Mouse (Mus musculus) induced T-regulatory cell, adult 2 months (primary cell): ENCODE measurements around the gene Aars.
A peak's percentile ranks its signal among the peaks of the same experiment; 100 is the strongest.

Experiments used
- DNase-seq: peaks from one replicate; pipeline ENCODE4 v3.0.0-alpha.2; 2012; ENCODE audit warnings: low read depth

Aars gene

DNA sequence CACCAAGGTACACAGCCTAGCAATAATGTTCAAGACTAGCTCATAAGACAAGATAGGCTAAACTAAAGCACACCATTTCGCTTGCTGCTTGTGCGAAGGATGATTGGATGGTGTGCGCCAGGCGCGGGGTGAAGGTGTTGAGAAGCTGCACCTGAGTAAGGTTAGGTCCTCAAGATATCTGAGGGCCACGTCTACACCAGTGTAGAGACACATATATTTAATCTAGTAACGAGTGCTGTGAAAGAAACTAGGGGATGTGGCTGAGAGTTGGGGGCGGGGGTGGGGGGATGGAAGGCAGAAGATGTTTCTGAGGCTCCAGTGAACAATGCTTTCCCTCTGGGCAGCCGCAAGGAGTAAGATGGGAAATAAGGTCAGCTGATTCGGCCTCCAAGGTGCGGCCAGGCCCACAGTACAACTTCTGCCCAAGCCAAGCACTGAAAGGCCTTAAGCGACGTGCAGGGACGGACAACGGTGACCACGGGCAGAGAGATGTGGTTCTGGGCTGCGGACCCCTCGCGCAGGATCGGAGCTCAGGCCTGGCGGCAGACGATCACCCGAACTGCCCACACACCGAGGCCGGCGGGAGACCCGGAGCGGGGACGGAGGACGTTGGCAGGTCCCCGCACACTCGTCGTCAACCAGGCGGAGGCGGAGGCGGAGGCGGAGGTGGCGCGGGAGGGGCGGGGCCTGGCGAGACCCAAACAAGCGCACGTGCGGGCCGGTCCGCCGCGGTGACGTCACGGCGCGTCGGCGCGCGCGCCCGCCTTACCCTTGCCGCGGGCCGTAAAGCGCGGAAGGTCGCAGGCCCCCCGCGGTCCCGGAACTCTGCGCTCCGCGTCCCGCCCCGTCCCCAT, 61.1 kb downstream of the Aars start, which contains the start of gene Pdpr:
Gene Pdpr (plus strand): TSS at position 766 of the 854 bp plus-strand sequence.
- peak; percentile 94 for DNase-seq

DNA sequence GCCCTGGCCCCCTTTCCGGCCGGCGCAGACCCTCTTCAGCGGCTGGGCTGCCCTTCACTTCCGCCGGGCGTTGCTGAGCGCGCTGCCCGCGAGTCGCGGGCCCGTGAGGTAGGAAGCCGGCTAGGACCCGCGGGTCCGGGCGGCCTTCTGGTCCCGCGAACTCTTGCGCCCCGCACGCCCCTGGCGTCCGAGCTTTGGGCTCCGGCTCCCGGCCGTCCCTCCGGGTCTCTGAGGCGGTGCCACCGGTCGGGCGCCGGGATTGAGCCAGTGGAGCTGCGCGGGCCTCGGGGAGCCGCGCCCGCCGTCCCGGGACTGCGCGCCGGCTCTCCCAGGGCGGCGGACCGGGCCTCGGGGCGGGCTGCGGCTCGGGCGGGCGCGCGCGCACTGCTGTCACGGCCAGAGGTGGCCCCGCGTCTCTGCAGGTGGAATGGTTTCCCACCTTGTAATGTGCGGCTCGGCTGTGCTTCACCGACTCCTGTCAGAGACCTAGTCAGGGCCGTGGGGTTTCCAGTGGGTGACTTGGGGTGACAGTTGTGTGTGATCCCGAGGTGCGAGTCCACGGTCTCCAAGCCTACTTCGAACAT, 61.9 kb downstream of the Aars start:
- peak; percentile 59 for DNase-seq
